Mouse (Mus musculus): ENCODE measurements around the gene Bloc1s3.

DNA sequence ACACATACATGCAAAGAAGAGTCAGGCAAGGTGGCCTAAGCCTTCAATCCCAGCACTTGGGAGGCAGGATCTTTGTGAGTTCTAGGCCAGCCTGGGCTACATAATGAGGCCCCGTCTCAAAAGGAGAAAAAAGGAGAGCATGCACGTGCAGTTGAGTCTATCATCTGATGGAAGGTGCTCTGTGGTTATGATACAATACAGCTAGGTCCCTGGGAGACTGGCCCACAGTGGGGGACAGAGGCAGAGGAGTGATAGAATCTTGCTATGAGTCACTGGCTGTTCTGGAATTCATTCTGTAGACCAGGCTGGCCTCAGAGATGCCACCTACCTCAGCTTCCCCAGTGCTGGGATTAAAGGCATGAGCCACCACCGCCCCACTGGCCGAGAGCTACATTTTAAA, 45.7 kb downstream of the Bloc1s3 start:
- no peak for TF ChIP-seq POLR2A (IDR thresholded peaks at IDR 0.05; ENCODE audit: insufficient read length, low read depth)
- TF ChIP-seq MYOD1 (IDR thresholded peaks at IDR 0.05; ENCODE audit: control insufficient read depth in 1 of 3, insufficient read length in 2 of 3, low read depth in 2 of 3) = no peak
- no peak for TF ChIP-seq USF1 (IDR thresholded peaks at IDR 0.05; ENCODE audit: low read depth)
- no peak for TF ChIP-seq POLR2AphosphoS2 (IDR thresholded peaks at IDR 0.05; ENCODE audit: insufficient read length, low read depth)
- TF ChIP-seq MYOG (IDR thresholded peaks at IDR 0.05; ENCODE audit: control insufficient read depth in 1 of 3, insufficient read depth in 1 of 3, insufficient read length in 2 of 3, low read depth in 2 of 3) = no peak
- no peak for TF ChIP-seq MAX (IDR thresholded peaks at IDR 0.05; ENCODE audit: low read depth)
- no peak for TF ChIP-seq TCF12 (IDR thresholded peaks at IDR 0.05; ENCODE audit: insufficient read depth, poor library complexity, severe bottlenecking)
